Mouse (Mus musculus) fibroblast of lung, adult 2 months (primary cell): ENCODE measurements around the gene Spire2.

Experiments
- DNase-seq: peaks from one replicate; pipeline ENCODE4 v3.0.0-alpha.2; 2011; ENCODE audit warnings: low read depth

The Spire2 gene

DNA sequence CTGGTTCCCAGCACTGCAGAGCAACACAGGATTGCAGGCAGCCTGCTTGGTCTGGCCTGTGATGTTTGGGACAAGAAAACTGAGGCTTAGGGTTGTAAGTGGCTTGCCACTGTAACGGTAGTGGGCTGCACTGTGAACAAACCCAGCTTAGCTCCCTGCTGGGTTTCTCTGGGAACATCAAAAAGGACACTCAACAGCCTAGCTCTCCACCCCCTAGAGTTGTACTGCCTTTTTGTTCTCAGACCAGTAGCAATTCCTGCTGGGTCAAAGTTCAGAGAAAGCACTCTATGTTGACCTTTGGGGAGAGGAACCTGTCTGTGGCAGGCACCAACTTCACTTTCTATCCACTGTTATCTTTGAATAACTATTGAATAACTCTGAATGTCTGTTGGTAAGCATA is 2.0 kb downstream of the Spire2 start:
- no peak for DNase-seq

DNA sequence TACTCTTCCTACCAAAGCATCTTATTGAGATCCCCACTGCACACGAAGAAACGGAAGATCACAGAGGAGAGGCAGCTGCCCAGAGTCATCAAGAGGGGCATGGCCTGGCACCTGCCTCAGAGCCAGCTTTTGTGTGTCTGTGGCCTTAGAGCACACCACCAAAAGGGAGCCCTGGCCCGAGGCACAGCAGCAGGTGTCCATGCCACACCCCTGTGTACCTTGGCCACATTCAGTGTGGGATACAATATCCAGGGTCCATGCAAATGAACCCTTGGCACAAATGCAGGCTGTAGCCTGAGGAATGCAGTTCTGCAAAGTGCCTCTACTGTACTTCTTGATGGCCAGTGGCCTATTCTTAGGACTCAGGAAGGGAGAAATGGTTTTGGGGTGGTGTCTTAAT is 5.0 kb downstream of the Spire2 start:
- no peak for DNase-seq

DNA sequence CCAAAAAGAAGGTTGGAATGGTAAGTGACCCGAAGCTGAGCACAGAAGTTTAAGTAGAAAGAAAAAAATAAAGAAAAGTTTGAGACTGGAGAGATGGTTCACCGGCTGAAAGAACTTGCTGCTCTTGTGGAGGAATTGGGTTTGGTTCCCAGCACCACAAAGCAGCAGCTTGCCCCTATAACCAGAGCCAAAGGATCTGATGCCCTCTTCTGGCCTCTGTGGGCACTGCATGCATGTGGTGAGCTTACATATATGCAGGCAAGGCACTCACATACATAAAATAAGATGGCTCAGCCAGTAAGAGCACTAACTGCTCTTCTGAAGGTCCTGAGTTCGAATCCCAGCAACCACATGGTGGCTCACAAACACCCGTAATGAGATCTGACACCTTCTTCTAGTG is 7.6 kb downstream of the Spire2 start:
- no peak for DNase-seq

DNA sequence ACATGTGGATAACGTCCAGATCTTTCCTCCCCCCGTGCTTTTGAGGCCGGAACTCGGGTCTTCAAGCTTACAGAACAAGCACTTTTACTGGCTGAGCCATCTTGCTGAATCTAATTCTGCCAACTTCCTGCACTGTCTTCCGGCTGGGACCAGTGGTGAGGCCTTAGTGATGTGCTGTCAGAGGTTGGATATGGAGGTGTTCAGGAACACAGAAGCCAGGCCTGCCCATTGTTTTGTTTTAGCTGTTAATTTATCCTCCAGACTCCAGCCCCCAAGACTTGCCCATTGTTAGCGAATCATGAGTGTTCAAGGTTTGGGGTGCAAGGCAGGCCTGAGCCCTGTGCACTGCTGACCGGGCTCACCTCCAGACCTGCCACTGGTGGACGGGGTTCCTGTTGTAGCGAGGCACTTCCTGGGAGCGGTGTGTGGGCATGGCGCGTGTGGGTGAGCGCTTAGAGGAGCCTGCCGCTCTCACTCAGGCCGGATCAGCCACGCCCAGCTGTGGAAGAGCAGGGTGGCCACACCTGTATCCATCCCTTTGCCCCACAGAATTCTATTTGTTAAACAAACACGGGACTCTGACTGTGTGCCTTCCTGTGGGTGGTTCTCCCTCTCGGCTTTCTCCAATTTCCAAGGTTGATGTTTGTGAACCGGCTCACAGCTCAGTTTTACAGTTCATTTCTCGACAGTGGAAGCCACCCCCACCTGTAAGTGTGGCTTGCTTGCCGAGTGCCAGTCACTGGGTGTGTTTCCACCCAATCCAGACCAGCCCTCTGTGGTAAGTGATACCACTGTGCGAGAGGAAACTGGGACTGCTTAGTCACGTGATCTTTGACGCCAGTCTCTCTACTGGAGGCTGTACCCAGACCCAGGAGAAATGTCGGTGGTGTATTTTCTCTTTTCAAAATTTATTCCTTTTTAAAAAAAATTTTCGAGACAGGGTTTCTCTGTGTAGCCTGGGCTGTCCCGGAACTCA is 8.8 kb downstream of the Spire2 start:
- no peak for DNase-seq

DNA sequence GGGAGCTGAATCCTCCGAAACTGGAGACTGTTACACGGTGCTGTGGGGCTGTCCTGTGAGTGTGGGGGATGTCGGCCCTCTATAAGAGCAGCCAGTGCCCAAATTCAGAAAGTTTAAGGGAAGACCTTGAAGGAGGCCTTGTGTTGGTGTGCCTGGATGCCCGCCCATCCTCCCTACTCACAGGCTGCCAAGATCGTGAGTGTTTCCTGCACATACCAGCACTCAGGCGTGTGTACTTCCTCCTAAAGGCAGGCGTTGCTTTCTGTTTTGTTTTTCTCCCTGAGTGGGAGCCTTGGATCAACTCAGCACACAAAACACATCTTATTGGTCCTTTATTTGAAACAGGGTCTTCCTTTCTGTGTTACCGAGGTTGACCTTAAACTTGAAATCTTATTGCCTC is 9.7 kb downstream of the Spire2 start:
- no peak for DNase-seq

- DNase-seq = no peak
Measured at GRCm38 (mm10) chr8:123342911-123343310, 10.4 kb downstream of the Spire2 start.

DNA sequence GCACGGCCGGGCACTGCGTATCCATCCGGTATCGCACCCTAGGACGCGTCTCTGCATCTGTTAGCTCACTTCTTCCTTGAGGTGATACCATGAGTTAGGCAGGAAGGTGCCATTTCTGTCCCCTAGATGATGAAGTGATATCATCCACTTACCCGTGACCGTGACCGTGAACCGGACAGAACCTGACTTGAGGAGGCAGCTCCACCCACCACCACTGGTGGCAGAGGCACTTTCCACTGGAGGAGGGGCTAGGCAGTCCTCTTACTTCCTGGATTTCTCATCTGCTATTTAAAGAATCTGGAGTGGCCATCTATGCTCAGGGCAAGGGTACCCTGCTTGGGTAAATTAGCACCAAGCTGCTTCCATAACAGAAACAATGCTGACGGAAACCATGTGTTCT is 10.9 kb downstream of the Spire2 start:
- no peak for DNase-seq

- DNase-seq = no peak
Measured at GRCm38 (mm10) chr8:123345135-123345534, 12.6 kb downstream of the Spire2 start.

GRCm38 (mm10) chr8:123345856-123346255 is 13.3 kb downstream of the Spire2 start:
- no peak for DNase-seq

- no peak for DNase-seq
Measured at GRCm38 (mm10) chr8:123347293-123347692, 14.8 kb downstream of the Spire2 start.

DNA sequence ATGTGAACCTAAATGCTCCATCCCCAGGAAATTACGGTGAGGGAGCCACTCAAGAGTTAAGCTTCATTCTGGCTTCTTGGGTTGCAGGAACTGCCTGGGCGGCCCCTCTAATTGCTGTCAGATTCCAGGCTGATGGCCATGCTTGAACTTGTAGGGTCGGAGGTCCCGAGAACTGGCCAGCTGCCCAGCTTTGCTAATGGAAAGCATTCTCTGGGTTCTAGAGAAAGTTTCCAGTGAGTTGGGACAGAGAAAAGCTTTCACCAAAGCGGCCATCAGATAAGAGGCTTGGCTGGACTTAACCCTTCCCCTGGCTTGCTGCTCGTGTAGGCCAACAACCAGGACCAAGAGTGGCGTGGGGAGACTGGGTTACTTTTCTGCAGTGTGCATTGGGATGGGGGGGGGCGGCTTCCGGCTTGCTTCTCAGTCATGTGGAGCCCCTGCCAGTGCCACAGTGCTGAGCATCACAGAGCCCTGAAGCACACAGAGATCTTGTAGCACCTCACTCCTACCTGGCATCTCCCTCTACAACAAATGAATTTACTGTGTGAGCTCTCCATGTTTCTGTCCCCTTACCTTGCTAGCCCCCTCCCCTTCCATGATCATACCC is 15.8 kb downstream of the Spire2 start:
- DNase-seq = peak; percentile 45

DNA sequence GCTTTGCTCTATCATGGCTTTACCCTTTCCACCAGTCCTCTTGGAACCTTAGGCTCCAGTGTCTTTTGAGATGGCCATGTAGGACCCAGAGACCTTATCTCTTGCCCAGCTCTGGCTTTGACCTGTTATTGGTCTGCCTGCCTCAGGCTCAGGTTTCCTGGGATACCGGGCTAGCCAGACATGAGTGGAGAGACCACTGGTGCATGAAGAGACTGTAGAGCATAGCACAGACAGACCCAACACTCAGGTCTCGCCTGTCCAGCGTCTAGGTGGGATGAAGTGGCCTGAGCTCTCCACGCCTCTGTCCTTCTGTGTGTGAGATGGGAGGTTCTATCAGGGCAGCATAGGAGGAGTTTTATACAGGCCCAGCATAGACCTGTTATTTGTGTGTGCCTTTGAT is 16.6 kb downstream of the Spire2 start:
- no peak for DNase-seq

DNA sequence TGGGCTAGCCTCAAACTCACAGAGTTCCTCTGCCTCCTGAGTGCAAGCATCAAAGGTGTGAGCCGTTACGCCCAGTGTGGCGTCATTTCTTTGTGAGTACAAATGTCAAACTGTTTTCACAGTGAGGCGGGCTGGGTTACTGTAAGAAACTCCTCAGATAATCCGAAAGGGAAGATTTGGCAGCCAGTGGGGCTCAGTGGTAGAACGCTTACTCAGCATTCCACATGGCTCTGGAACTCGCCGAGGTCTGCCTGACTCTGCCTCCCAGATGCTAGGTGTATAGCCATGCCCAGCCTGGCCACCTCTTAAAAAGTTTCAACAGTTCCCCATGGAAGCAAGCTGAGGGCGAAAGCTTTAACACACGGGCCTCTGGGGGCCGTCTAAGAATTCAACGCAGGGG is 19.6 kb downstream of the Spire2 start:
- DNase-seq = no peak

- DNase-seq = no peak
Measured at GRCm38 (mm10) chr8:123352786-123353185, 20.3 kb downstream of the Spire2 start.

DNA sequence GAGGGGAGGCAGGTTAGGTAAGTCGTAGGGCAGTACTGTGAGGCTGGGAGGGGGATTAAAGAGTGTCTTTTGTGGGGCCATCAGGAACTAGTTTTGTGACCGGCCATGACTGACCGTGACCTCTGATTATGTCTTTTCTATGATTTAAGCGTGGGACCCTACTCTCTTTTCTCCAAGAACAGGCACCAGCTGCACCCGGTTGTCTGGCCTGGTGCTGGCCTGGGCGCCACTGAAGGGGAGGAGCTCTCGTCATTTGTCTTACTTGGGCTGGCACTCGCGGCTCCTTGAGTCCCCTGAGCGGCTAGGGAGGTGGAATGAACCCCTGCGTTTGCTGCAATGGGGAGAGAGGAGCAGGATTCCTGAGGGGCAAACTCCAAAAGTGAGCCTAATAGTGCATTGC is 20.7 kb downstream of the Spire2 start:
- no peak for DNase-seq

- peak; percentile 37 for DNase-seq
Measured at GRCm38 (mm10) chr8:123361082-123361739, 28.7 kb downstream of the Spire2 start.

DNA sequence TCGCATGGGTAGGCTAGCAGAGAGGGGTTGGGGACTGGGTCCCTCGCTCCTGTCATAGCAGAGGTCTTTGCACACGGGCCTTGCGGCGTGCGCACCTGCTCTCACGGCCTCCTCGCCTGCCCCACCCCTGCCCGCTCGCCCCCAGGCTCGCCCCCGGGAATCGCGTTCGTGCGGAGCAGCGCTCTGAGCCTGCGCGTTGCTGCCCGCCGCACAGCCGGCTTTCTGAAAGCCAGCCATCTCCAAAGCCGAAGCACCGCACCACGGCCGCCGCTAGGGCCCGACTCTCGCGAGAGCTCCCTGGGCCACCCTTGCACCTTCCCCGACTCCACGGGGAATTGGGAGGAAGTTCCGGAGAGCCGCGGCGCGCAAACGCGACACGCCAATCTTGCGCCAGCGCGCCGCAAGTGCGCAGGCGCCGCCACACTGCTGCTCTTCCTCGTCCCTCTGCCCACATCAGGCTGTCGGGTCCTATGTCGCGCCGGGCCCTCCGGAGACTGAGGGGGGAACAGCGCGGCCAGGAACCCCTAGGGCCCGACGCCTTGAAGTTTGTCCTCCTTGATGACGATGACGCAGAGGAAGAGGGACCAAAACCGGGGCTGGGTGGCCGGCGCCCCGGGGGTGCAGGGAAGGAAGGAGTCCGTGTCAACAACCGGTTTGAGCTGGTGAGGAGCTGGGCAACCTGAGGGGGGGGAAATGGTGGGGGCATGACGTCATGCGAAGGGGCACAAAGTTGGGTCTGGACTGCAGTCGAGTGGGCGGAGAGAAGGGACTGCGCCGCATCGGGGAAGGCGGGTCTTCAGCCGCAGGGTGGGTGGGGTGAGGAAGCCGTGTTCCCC is 41.1 kb downstream of the Spire2 start, which contains the start of gene Tcf25:
TSS of gene Tcf25 (plus strand) at position 351 of the 836 bp plus-strand sequence.
- peak; percentile 86 for DNase-seq

GRCm38 (mm10) chr8:123374239-123374578 is 41.7 kb downstream of the Spire2 start:
- DNase-seq = peak; percentile 72

DNA sequence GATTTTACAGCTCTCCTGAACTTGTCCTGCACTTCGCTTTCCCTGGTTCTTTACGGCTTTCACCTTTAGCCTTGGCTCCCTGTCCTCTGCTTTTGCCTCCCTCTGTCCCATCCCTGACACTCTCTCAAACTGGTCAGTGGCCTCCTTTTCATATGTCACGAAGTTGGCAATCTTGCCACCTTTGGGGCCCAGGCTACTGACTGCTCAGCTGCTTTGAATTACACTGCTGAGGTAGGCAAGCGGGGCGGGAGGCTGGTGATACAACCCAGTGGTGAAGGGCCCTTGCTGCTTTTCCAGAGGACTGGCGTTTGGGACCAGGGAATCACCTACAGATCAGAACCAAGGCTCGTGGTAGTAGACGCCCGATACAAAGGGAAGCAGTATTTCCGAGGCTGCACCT is 43.2 kb downstream of the Spire2 start:
- no peak for DNase-seq

- DNase-seq = no peak
Measured at GRCm38 (mm10) chr8:123376106-123376505, 43.6 kb downstream of the Spire2 start.

DNA sequence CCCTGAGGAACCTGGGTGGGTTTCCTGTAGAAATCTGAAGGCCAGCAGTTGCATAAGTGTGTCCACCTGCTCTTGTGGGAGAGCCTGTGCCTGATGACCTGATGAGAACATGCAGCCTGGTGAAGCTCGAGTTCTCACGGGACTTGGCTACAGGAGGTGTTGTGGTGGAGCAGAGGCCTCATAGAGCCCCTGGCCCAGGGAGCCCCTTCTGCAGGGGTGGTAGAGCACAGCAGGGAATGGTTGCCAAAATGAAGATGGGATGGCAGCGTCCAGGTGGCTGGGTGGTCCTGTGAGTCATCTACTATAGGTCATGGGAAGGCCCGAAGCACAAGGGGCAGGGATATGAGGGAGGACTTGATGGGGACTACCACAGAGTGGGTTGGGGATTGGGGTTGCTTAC is 49.2 kb downstream of the Spire2 start:
- DNase-seq = no peak

GRCm38 (mm10) chr8:123382516-123382915 is 50.0 kb downstream of the Spire2 start:
- no peak for DNase-seq
